Mouse (Mus musculus) spleen, postnatal 10 days (tissue): ENCODE results near the gene Gm3173.
"Not testable (repeated sequence)": the region's sequence is repeated elsewhere in the genome, so short reads cannot be mapped to it uniquely, and the experiment has no call there.

Experiments used
- DNase-seq, 2 experiments: peaks; one replicate each; pipeline ENCODE4 v3.0.0; 2021 to 2022; ENCODE audit warnings: low spot score in 2 of 2

Gm3173 gene

DNA sequence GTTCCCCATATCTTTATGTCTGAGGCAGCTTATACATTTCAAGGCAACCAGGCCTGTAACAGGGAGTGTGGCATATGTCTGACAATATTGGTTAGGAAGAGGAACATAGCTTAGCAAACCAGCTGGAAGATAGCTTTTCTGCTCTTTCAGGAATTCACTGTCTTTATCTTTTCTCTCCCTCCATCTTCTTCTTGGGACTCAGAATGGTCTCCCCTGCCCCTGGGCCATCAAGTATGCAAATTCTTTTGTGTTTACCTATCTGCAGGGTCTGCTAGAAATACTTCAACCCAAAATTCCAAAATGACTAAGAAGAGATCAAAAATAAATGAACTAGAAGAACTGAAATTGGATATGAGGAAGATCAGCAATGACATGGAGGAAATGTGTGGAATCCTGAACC lies at the start of gene Gm3173:
Gene Gm3173, plus strand, starts transcription at position 301 of the 400 bp plus-strand sequence.
- not testable (repeated sequence) for DNase-seq

DNA sequence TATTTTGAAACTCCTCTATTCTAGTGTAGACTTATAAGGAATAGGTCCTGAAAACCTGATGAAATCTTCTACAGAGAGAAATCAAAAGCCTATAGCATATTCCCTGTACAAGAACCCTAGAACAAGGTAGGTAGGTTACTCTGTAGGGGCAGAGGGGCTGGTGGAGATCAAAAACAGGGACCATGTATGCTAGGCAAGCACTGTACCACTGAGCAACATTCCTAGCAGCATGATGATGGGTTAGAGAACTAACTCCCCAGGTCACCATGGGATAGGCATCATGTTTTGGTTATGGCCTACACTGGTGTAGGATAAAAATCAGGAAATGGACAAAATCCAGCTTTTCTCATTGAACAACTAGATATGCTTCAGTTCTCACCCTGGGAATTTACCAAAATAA lies 45.2 kb upstream of the Gm3173 start:
- DNase-seq = not testable (repeated sequence)

DNA sequence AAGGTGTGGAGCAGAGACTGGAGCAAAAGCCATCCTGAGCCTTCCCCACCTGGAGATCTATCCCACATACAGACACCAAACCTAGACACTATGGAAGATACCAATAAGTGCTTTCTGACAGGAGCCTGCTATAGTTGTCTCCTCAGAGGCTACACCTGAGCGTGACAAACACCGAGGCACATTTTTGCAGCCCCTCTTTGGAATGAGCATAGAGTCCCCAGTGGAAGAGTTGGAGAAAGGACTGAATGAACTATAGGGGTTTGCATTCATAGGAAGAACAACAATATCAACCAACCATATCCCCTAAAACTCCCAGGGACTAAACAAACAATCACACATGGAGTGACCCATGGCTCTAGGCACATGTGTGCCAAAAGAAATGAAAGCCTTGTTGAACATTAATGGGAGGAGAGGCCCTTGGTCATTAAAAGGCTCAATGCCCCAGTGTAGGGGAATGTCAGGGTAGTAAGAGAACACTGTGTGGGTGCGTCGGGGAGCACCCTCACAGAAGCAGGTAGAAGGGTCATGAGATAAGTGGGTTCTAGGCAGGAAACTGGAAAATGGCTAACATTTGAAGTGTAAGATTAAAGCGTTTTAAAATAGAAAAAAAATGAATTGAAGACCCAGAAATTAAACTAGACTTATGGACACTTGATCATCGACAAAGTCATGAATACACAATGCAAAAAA lies 37.8 kb upstream of the Gm3173 start:
- DNase-seq = not testable (repeated sequence)

DNA sequence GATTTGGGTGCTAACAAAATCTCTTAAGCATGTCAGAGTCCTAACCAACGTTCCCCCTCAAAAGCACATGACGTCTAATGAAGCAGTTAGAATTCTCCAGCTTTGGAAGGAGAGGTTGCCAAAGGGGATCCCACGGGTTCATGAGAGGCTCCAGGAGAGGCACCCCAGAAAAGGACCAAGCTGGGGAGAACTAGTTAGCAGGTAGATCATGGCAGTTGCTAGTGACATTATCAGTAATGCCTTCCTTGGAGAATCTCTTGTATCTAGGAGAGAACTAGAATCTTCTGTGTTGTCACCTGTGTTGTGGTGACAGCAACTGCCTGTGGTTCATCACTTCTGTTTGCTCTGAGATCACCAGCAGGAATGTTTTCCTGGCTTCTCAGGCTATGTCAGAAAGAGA lies 33.6 kb upstream of the Gm3173 start, which contains the start of gene Gm3159:
Gene Gm3159, plus strand, starts transcription at position 301 of the 400 bp plus-strand sequence.
- not testable (repeated sequence) for DNase-seq

DNA sequence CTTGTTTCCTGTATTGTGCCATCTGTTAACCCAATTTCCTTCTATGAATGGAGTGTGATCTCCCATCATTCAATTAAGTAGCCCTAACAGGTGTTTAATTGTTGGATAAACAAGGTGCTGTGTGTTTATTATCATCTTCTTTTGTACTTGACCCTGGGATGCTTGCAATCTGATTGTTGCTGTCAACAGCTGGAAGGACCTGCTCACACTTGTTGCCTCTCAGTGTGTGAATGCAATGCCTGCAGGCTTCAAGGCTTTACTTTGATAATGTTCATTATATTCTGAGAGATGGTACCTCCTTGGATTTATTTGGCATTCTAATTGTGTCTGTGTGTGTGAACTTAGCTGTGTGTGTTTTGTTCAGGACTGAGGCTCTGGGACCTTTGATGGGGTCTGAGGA lies 32.2 kb upstream of the Gm3173 start:
- DNase-seq = not testable (repeated sequence)

DNA sequence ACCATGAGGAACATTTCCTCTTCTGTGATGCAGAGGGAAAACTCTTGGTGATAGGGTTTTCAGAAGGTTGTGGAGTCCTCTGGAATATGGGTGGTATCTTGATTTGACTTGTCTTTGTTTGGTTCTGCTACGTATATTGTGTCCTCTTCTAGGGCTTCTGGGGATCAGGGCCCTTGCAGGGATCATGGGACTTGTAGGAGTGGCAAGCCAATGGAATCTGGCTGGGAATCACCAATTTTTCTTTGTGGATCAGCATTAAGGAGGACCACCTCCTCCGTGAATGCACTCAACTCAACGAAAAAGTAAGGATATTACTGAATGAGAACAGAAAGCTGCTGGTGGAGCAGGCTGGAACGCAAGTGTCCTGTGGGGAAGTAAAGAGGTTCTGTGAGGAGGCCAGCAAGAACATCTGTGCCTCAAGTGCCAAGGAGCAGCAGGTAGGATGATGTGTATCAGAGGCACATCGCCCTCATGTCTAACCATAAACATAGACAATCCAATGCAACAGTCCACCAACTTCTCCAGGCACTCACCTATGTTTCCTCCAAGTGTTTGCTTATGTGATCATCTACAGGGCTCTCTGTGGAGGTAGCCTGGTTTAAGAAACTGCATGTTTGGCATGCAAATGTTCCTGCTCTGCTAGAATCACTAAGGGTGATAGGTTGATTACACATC lies 30.5 kb upstream of the Gm3173 start:
- not testable (repeated sequence) for DNase-seq

DNA sequence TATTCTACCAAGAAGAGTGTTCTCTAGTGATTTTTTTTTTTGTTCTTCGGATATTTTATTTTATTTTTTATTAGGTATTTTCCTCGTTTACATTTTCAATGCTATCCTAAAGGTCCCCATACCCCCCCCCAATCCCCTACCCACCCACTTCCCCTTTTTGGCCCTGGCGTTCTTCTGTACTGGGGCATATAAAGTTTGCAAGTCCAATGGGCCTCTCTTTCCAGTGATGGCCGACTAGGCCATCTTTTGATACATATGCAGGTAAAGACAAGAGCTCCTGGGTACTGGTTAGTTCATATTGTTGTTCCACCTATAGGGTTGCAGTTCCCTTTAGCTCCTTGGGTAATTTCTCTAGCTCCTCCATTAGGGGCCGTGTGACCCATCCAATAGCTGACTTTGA lies 29.5 kb upstream of the Gm3173 start:
- DNase-seq = not testable (repeated sequence)

DNA sequence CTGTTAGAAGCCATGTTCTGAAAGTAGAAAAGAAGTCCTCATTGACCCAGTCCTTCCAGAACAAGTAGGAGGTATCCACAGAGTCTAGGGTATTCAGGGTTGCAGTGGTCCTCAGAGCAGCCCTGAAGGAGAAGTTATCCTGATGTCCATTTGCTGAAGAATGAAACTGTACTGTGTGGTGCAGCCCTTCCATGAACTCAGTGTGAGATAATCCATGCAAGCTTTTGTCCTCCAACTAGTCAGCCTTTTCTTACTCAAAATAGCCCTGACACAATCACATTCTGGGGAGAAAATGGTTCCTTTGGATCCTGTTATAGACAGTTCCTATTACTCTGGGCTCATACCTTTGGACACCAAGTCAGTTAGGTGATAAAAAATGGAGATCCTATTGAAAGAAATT lies 27.0 kb upstream of the Gm3173 start:
- not testable (repeated sequence) for DNase-seq

DNA sequence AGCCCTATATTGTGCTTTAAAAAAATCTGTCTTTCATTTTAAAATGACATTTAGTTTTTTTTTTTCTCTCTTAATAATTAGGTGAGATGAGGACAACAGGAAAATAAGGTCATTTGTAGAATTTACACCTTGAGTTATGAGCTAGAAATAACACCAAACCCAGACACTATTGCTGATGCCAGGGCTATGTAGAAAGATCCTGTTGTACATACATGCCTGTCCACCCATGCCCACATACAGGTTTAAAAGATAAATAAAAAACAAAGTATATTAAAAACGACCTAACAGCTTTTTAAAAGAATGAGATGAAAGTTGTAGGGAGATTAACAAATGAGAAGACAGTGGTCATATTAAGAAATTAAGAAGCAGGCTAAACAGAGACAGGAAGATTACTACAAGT lies 20.9 kb upstream of the Gm3173 start:
- DNase-seq = not testable (repeated sequence)

DNA sequence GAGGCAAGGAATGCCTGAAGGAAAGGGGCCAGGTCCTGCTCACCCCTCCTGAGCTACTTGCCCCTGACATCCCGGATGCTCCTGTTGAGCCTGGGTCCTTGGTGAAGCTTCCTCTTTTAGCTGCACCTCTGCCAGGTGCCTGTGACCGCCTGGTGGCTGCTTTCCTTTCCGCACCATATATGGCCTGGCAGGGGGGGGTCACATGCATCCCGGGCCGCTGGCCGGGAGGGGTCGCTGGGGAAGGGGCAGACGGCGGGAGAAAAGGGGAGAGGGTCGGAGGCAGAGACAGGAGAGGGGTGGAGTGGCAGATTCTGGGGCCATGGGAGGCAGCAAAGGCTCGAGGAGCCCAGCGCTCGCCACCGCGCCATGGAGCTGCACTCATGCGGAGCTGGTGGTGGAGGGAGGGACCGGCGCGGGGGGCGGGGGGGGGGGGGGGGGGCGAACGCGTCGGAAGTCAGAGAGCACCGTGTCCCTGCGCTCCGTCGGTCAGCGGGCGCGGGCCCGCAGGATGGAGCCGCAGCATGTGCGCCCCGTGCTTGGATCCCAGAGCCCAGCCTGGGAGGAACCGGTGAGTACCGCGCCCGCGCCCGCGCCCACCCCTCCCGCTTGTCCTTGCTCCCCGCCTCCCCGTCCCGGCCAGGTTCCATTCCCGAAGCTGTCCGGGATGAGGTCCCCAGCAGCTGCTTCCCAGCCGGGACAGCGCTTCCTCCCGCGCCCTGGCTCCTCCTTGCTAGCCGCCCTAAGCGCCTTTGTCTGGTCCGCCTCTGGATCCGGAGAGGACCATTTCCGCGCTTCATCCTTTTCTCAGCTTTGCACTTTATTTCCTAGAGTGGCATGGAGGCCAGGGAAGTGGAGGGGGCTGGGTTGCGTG lies 15.6 kb upstream of the Gm3173 start, which contains the start of gene Gm3164:
Gene Gm3164, plus strand, starts transcription at position 484 of the 871 bp plus-strand sequence.
- peak in 1 of 2 experiments; percentile 18 for DNase-seq

DNA sequence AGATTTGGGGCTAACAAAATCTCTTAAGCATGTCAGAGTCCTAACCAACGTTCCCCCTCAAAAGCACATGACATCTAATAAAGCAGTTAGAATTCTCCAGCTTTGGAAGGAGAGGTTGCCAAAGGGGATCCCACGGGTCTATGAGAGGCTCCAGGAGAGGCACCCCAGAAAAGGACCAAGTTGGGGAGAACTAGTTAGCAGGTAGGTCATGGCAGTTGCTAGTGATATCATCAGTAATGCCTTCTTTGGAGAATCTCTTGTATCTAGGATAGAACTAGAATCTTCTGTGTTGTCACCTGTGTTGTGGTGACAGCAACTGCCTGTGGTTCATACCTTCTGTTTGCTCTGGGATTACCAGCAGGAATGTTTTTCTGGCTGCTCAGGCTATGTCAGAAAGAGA lies 50.7 kb downstream of the Gm3173 start, which contains the start of gene Gm3182:
Gene Gm3182, plus strand, starts transcription at position 301 of the 400 bp plus-strand sequence.
- DNase-seq = not testable (repeated sequence)

DNA sequence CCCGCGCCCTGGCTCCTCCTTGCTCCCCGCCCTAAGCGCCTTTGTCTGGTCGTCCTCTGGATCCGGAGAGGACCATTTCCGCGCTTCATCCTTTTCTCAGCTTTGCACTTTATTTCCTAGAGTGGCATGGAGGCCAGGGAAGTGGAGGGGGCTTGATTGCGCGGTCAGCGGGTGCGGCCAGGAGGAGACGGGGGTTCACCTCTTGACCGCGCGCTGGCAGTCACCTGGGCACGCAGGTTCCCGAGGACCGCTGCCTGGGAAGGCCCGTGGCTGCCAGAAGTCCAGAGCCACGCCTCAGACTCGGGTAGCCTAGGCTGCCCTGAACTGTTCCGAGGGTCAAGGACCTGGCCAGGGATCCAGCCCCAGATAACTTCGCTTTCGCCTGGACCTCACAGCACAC lies 68.6 kb downstream of the Gm3173 start:
- DNase-seq = not testable (repeated sequence)

DNA sequence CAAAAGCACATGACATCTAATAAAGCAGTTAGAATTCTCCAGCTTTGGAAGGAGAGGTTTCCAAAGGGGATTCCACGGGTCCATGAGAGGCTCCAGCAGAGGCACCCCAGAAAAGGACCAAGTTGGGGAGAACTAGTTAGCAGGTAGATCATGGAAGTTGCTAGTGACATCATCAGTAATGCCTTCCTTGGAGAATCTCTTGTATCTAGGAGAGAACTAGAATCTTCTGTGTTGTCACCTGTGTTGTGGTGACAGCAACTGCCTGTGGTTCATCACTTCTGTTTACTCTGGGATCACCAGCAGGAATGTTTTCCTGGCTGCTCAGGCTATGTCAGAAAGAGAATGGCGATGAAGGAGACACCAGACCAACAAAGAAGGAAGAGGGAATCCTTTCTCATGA lies 124.3 kb downstream of the Gm3173 start, which contains the start of gene Gm3047:
Gene Gm3047, plus strand, starts transcription at position 301 of the 400 bp plus-strand sequence.
- not testable (repeated sequence) for DNase-seq
